Mouse (Mus musculus): ENCODE data around the gene Ugt1a2. TPM values are rescaled to one million over a fixed set of nuclear protein-coding genes. Genes with fewer than 3 reads are reported as not detected.

The Ugt1a2 gene
- polyA plus RNA-seq, 1 experiment from 2014 or later = not detected

Other genes with a start within 250 kb of the Ugt1a2 start
- 16.4 and 18.5 TPM in 2 replicates for gene Usp40, start 192.1 kb upstream of the Ugt1a2 start, polyA plus RNA-seq (2014; fragmentation: Nextera tagmentation; extraction: Ambion mirVana)
- gene Ugt1a10, start 145.2 kb upstream of the Ugt1a2 start, polyA plus RNA-seq (2014; fragmentation: Nextera tagmentation; extraction: Ambion mirVana) = not detected in 2 replicates
- not detected in 2 replicates for gene Ugt1a9, start 129.8 kb upstream of the Ugt1a2 start, polyA plus RNA-seq (2014; fragmentation: Nextera tagmentation; extraction: Ambion mirVana)
- gene Ugt1a8, start 112.8 kb upstream of the Ugt1a2 start, polyA plus RNA-seq (2014; fragmentation: Nextera tagmentation; extraction: Ambion mirVana) = not detected in 2 replicates
- gene Ugt1a7c, start 105.5 kb upstream of the Ugt1a2 start, polyA plus RNA-seq (2014; fragmentation: Nextera tagmentation; extraction: Ambion mirVana) = 0.36 and 1.3 TPM in 2 replicates
- gene Ugt1a6b, start 97.3 kb upstream of the Ugt1a2 start, polyA plus RNA-seq (2014; fragmentation: Nextera tagmentation; extraction: Ambion mirVana) = 2.0 and 2.3 TPM in 2 replicates
- gene Ugt1a6a, start 65.8 kb upstream of the Ugt1a2 start, polyA plus RNA-seq (2014; fragmentation: Nextera tagmentation; extraction: Ambion mirVana) = 2.3 and 3.6 TPM in 2 replicates
- gene Ugt1a5, start 34.6 kb upstream of the Ugt1a2 start, polyA plus RNA-seq (2014; fragmentation: Nextera tagmentation; extraction: Ambion mirVana) = not detected in 2 replicates
- 11.8 and 14.4 TPM in 2 replicates for gene Dnajb3, start 5.2 kb downstream of the Ugt1a2 start, polyA plus RNA-seq (2014; fragmentation: Nextera tagmentation; extraction: Ambion mirVana)
- gene Ugt1a1, start 11.4 kb downstream of the Ugt1a2 start, polyA plus RNA-seq (2014; fragmentation: Nextera tagmentation; extraction: Ambion mirVana) = not detected in 2 replicates
- gene Mroh2a, start 26.4 kb downstream of the Ugt1a2 start, polyA plus RNA-seq (2014; fragmentation: Nextera tagmentation; extraction: Ambion mirVana) = 1.3 and 1.7 TPM in 2 replicates
- 64.5 and 76.3 TPM in 2 replicates for gene Hjurp, start 77.0 kb downstream of the Ugt1a2 start, polyA plus RNA-seq (2014; fragmentation: Nextera tagmentation; extraction: Ambion mirVana)
- gene Trpm8, start 77.1 kb downstream of the Ugt1a2 start, polyA plus RNA-seq (2014; fragmentation: Nextera tagmentation; extraction: Ambion mirVana) = not detected in 2 replicates
- gene Spp2, start 206.4 kb downstream of the Ugt1a2 start, polyA plus RNA-seq (2014; fragmentation: Nextera tagmentation; extraction: Ambion mirVana) = 0.32 and 0.38 TPM in 2 replicates